Mouse (Mus musculus) spleen, adult 2 months (tissue): ENCODE data around the gene Oosp3. TPM values are rescaled to one million over a fixed set of nuclear protein-coding genes. Genes with fewer than 3 reads are reported as not detected.

Experiments
- DNase-seq, 2 experiments: peaks; one replicate each; pipeline versions ENCODE4 v3.0.0 to v3.0.0-alpha.2; 2012 to 2021; ENCODE audit warnings: low spot score in 2 of 2, low read depth in 1 of 2
- H3K27ac ChIP-seq: fragments of 200-500 bp; 2 replicates; pipeline ENCODE4 v1.5.1; 2012; ENCODE audit warnings: low read length, inconsistent platforms; ENCODE audit not compliant: insufficient read depth
- H3K27me3 ChIP-seq: fragments of 200-500 bp; 2 replicates; pipeline ENCODE4 v1.6.1; 2012; ENCODE audit warnings: mild to moderate bottlenecking, moderate library complexity, low read length, inconsistent platforms; ENCODE audit not compliant: control insufficient read depth, insufficient read depth
- H3K36me3 ChIP-seq: fragments of 200-500 bp; 2 replicates; pipeline ENCODE4 v1.6.1; 2012; ENCODE audit warnings: mild to moderate bottlenecking, low read length, inconsistent platforms; ENCODE audit not compliant: control insufficient read depth, insufficient read depth
- H3K4me1 ChIP-seq: fragments of 200-500 bp; 2 replicates; pipeline ENCODE4 v1.6.1; 2011; ENCODE audit warnings: inconsistent platforms; ENCODE audit not compliant: control insufficient read depth, insufficient read depth, insufficient read length
- H3K4me3 ChIP-seq: fragments of 200-500 bp; 2 replicates; pipeline ENCODE4 v1.5.1; 2011; ENCODE audit warnings: mild to moderate bottlenecking, inconsistent platforms; ENCODE audit not compliant: insufficient read depth, insufficient read length; ENCODE audit errors: extremely low read depth
- CTCF ChIP-seq: fragments of 200-500 bp; IDR thresholded peaks from 2 replicates; pipeline ENCODE4 v1.5.1; 2011; ENCODE audit warnings: mild to moderate bottlenecking, inconsistent platforms; ENCODE audit not compliant: insufficient read depth, insufficient read length, insufficient replicate concordance; ENCODE audit errors: extremely low read depth
- POLR2A ChIP-seq: fragments of 200-500 bp; IDR thresholded peaks from 2 replicates; pipeline ENCODE4 v1.6.1; 2011; ENCODE audit warnings: low read depth, low read length, inconsistent platforms
- WGBS: fragments of 180-500 bp; shearing (Covaris S2); methylation state at CpG from one replicate; pipeline ENCODE4 v1.1.7; 2018; 5-methylcytosine and 5-hydroxymethylcytosine counted together
- polyA plus RNA-seq: library from polyadenylated mRNA; depleted of rRNA; stranded (reverse); fragments of >200 nt; gene quantifications from 2 replicates; pipeline ENCODE4 v1.2.3, GENCODE M21; 2012; rRNA removed

Oosp3 gene
- not detected in 2 replicates for polyA plus RNA-seq

DNA sequence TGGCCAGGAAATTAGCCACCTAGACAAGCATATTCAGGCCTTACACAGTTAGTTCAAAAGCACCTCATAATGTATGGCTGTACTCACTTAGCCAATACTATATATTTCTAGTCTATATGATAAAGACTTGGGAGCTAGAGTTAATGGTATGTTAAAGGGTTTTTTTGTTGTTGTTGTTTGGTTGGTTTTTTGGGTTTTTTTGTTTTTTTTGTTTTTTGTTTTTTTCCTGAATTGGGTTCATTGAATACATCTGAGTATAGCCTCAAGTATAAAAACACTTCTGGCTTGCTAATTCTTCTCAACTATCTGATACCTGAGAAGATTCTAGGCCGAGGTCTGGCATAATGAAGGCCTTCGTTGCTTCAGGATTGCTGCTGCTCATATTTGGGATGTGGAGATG lies at the start of gene Oosp3:
Gene Oosp3 (plus strand): TSS at position 301 of the 400 bp plus-strand sequence.
- H3K4me1 ChIP-seq = no peaks in the 10 kb centered on the region
- no peak within 1 kb of the TSS for H3K4me3 ChIP-seq
- H3K27me3 ChIP-seq = no peaks in the 10 kb centered on the region
- no peak for TF ChIP-seq CTCF
- no peak for TF ChIP-seq POLR2A
- H3K36me3 ChIP-seq = no peaks in the 10 kb centered on the region
- H3K27ac ChIP-seq = no peak within 1 kb of the TSS
- DNase-seq = no peak
- WGBS = 88% methylated on average over 2 of the region's 2 CpGs

DNA sequence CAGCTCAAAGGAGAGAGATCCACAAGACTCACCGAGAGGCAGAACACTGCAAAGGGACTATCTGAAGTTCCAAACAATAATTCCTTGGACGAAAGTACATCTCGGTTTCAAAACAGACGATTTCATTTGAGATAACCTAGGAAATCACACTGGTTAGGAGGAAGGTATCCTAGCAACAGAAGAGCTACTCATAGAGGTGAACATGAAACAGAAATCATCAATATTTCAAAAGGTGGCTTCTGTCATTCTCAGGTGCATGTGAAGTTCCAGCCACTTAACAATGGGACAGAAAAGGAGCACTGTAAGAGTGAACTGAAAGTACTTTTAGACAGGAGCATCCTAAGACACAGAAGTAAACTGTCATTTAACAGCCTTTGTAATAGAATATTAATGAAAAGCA lies 47.3 kb upstream of the Oosp3 start:
- Histone ChIP-seq H3K4me3 (no peak overlapping the region), H3K27me3 (no peaks in the 10 kb centered on the region), H3K4me1 (no peaks in the 10 kb centered on the region), H3K27ac (no peak overlapping the region), H3K36me3 (no peaks in the 10 kb centered on the region)
- no peak for DNase-seq
- 87% methylated on average over 4 of the region's 4 CpGs for WGBS
- TF ChIP-seq POLR2A = no peak
- TF ChIP-seq CTCF = no peak

GRCm38 (mm10) chr19:11659142-11659541 lies 37.7 kb upstream of the Oosp3 start:
- WGBS = 69% methylated on average over 2 of the region's 2 CpGs
- Histone ChIP-seq H3K27me3 (no peaks in the 10 kb centered on the region), H3K4me3 (no peak overlapping the region), H3K36me3 (no peaks in the 10 kb centered on the region), H3K4me1 (no peaks in the 10 kb centered on the region), H3K27ac (no peak overlapping the region)
- no peak for DNase-seq
- TF ChIP-seq CTCF = no peak
- no peak for TF ChIP-seq POLR2A

- H3K36me3 ChIP-seq = no peaks in the 10 kb centered on the region
- H3K4me3 ChIP-seq = no peak within 1 kb of the TSS
- no peak for DNase-seq
- no peak within 1 kb of the TSS for H3K27ac ChIP-seq
- H3K4me1 ChIP-seq = no peaks in the 10 kb centered on the region
- 93% methylated on average over 5 of the region's 5 CpGs for WGBS
- TF ChIP-seq CTCF (no peak), POLR2A (no peak)
- no peaks in the 10 kb centered on the region for H3K27me3 ChIP-seq
These were observed 36.4 kb upstream of the Oosp3 start, which contains the start of gene Oosp2 for GRCm38 (mm10) chr19:11660459-11660858. TSS of gene Oosp2 (minus strand) at chr19:11660559.

GRCm38 (mm10) chr19:11661562-11661961 lies 35.3 kb upstream of the Oosp3 start:
- H3K27ac ChIP-seq = no peak overlapping the region
- H3K27me3 ChIP-seq = no peaks in the 10 kb centered on the region
- no peak for DNase-seq
- H3K4me1 ChIP-seq = no peaks in the 10 kb centered on the region
- TF ChIP-seq CTCF (no peak), POLR2A (no peak)
- H3K36me3 ChIP-seq = no peaks in the 10 kb centered on the region
- H3K4me3 ChIP-seq = no peak overlapping the region

- Histone ChIP-seq H3K36me3 (no peaks in the 10 kb centered on the region), H3K27me3 (no peaks in the 10 kb centered on the region), H3K4me3 (no peak within 1 kb of the TSS), H3K4me1 (no peaks in the 10 kb centered on the region), H3K27ac (no peak within 1 kb of the TSS; the same call in 1 of the 2 replicates)
- no peak for TF ChIP-seq POLR2A
- no peak for TF ChIP-seq CTCF
- 11% methylated on average over 5 of the region's 5 CpGs for WGBS
- DNase-seq = peak in 1 of 2 experiments; percentile 27
These were observed 6.0 kb upstream of the Oosp3 start, which contains the start of gene Oosp1 for GRCm38 (mm10) chr19:11690839-11691238. TSS of gene Oosp1 (minus strand) at chr19:11691150.

GRCm38 (mm10) chr19:11691454-11691853 lies 5.4 kb upstream of the Oosp3 start:
- TF ChIP-seq CTCF = no peak
- TF ChIP-seq POLR2A = no peak
- no peak overlapping the region; the same call in 1 of the 2 replicates for H3K27ac ChIP-seq
- no peaks in the 10 kb centered on the region for H3K27me3 ChIP-seq
- H3K4me3 ChIP-seq = no peak overlapping the region
- WGBS = 31% methylated on average over 1 of the region's 1 CpGs
- no peaks in the 10 kb centered on the region for H3K36me3 ChIP-seq
- no peak for DNase-seq
- no peaks in the 10 kb centered on the region for H3K4me1 ChIP-seq

GRCm38 (mm10) chr19:11698342-11698741 lies 1.5 kb downstream of the Oosp3 start:
- H3K4me3 ChIP-seq = no peak overlapping the region
- no peak for TF ChIP-seq POLR2A
- TF ChIP-seq CTCF = no peak
- DNase-seq = no peak
- no peak overlapping the region for H3K27ac ChIP-seq
- no peaks in the 10 kb centered on the region for H3K27me3 ChIP-seq
- no peaks in the 10 kb centered on the region for H3K36me3 ChIP-seq
- 68% methylated on average over 6 of the region's 6 CpGs for WGBS
- H3K4me1 ChIP-seq = no peaks in the 10 kb centered on the region
